Mouse (Mus musculus): Measurements from ENCODE around the gene Man1c1. TPM values are rescaled to one million over a fixed set of nuclear protein-coding genes. Genes with fewer than 3 reads are reported as not detected.

Gene Man1c1
- polyA plus RNA-seq, 1 experiment from 2014 or later = 2.6 TPM

DNA sequence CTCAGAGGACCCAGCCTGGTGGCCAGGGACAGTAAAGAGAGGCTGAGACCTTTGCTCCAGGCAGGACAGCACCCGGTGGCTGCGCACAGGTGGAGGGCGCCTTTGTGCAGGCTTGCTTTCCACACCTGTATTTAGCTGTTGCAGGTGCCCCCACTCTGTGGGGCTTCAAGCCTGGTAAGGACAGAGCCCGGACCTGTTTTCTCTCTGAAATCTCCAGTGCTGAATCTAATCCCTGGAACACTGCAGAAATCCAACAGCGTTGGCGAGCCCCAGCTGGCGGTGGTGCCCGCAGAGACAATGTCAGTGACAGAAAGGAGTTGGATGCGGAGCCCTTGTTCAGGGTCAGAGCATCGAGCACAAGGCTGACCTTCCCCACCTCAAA, 84.6 kb downstream of the Man1c1 start:
- WGBS = 91% methylated on average over 10 of the region's 10 CpGs
- no peak for DNase-seq (ENCODE audit: low spot score)
- no peak overlapping the region for H3K27ac ChIP-seq (replicated peaks; ENCODE audit: low read depth, low read length)
- no peaks in the 10 kb centered on the region for H3K27me3 ChIP-seq (ENCODE audit: control insufficient read depth, insufficient read depth, low read length)
- no peak for ATAC-seq (ENCODE audit: insufficient number of reproducible peaks, low FRiP score, low TSS enrichment, low read depth)
- H3K36me3 ChIP-seq (ENCODE audit: control insufficient read depth, insufficient read depth, low read length) = no peaks in the 10 kb centered on the region
- H3K4me2 ChIP-seq (ENCODE audit: low read depth, severe bottlenecking) = no peak overlapping the region
- H3K9ac ChIP-seq (ENCODE audit: low read length) = no peak overlapping the region
- H3K4me1 ChIP-seq (ENCODE audit: control insufficient read depth, insufficient read depth, low read length) = peaks cover 6% of the 10 kb centered on the region; the same call in 1 of the 2 replicates
- H3K9me3 ChIP-seq (ENCODE audit: control insufficient read depth, low read length) = no peaks in the 10 kb centered on the region
- H3K4me3 ChIP-seq (ENCODE audit: low read depth, low read length) = no peak overlapping the region

DNA sequence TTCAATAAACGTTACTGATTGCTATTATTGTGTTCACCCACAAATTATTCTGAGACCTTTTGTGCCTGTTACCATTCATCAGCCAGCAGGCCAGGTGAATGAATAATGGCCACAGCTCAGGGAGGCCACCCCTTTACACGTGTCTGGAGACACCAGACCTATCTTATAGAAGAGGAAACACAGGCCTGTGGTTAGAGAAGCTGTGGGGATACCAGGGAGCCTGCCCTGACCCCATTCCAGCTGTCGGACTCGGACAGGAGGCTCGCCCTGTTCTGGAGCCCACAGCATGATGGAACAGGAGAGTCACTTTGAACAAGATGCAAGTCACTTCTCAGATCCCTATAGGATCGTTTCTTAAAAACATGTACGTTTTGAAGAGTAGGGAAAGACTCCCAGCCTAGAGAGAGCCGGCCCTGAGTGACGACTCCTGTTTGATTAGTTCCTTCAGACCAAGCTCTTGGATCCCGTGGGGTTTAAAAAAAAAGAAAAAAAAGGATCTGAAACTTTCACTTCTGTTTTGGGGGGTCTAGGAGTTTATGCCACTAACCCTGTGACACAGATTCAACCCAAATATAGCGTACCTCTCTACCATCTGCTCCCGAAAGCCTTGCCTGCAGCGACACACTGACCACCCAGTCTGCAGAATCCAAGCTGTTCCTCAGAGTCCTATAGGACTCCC, 85.1 kb downstream of the Man1c1 start:
- 0 out of 2 replicates have a peak, but pooled peaks cover under 1% of the 10 kb centered on the region for H3K4me1 ChIP-seq (ENCODE audit: control insufficient read depth, insufficient read depth, low read length)
- H3K9ac ChIP-seq (ENCODE audit: low read length) = no peak overlapping the region
- H3K9me3 ChIP-seq (ENCODE audit: control insufficient read depth, low read length) = no peaks in the 10 kb centered on the region
- ATAC-seq (ENCODE audit: insufficient number of reproducible peaks, low FRiP score, low TSS enrichment, low read depth) (no peak), DNase-seq (ENCODE audit: low spot score) (no peak)
- 86% methylated on average over 13 of the region's 13 CpGs for WGBS
- H3K27me3 ChIP-seq (ENCODE audit: control insufficient read depth, insufficient read depth, low read length) = no peaks in the 10 kb centered on the region
- H3K27ac ChIP-seq (replicated peaks; ENCODE audit: low read depth, low read length) = no peak overlapping the region
- H3K4me2 ChIP-seq (ENCODE audit: low read depth, severe bottlenecking) = no peak overlapping the region
- no peak overlapping the region for H3K4me3 ChIP-seq (ENCODE audit: low read depth, low read length)
- H3K36me3 ChIP-seq (ENCODE audit: control insufficient read depth, insufficient read depth, low read length) = no peaks in the 10 kb centered on the region

DNA sequence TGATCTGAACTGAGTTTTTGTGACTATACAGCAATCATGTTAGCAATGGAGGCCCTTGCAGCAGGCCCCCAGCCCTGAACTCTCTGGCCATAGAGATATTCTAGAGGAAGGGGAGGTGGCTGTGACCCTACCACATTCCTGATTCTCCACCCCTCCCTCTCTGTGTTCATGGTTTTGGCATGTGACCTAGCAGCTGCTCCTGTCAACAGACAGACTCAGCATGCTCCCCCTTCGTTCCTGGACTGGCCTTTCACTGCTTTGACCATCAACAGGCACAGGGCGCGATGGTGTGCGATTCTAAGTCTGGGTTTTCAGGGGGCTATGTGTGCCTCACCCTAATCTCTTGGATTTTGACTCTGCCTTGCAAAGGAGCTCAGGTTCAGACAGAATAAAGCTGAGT, 86.3 kb downstream of the Man1c1 start:
- H3K4me1 ChIP-seq (ENCODE audit: control insufficient read depth, insufficient read depth, low read length) = no peaks in the 10 kb centered on the region
- no peak overlapping the region for H3K4me2 ChIP-seq (ENCODE audit: low read depth, severe bottlenecking)
- WGBS = 84% methylated on average over 4 of the region's 4 CpGs
- DNase-seq (ENCODE audit: low spot score) (no peak), ATAC-seq (ENCODE audit: insufficient number of reproducible peaks, low FRiP score, low TSS enrichment, low read depth) (no peak)
- H3K9me3 ChIP-seq (ENCODE audit: control insufficient read depth, low read length) = no peaks in the 10 kb centered on the region
- no peak overlapping the region for H3K27ac ChIP-seq (replicated peaks; ENCODE audit: low read depth, low read length)
- no peaks in the 10 kb centered on the region for H3K36me3 ChIP-seq (ENCODE audit: control insufficient read depth, insufficient read depth, low read length)
- no peak overlapping the region for H3K9ac ChIP-seq (ENCODE audit: low read length)
- no peak overlapping the region for H3K4me3 ChIP-seq (ENCODE audit: low read depth, low read length)
- H3K27me3 ChIP-seq (ENCODE audit: control insufficient read depth, insufficient read depth, low read length) = no peaks in the 10 kb centered on the region

DNA sequence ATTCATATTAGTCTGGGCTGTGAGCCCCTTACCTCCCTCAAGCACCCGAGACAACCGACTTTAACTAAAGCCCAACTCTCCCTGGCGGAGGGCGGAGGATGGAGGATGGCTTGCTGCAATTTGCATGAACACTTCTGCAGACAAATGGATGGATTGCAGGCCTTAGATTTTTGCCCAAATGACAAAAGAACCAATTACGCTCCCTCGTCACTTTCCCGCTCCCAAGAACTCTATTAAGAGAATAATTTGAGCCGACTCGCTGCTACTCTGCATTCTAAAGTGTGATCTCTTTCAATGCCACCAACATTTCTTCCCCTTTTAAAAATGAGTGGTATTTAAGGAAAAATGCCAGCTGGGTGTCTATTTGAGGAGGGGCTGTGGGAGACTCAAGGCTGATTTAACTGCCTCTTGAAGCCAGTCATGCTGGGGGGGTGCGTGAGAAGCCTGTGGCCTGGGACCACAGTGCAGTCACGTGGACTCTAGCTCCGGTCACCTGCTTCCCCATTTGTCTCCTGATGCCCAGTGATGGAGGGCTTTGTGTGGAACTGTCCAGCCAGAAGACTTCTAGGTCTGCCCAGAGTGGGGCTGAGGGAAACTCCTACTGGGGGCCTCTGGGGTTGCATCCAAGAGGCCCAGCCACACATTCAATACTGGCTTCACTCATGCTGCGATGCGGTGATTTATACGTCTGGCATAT, 88.0 kb downstream of the Man1c1 start:
- H3K9me3 ChIP-seq (ENCODE audit: control insufficient read depth, low read length) = no peaks in the 10 kb centered on the region
- H3K4me2 ChIP-seq (ENCODE audit: low read depth, severe bottlenecking) = no peak overlapping the region
- H3K4me1 ChIP-seq (ENCODE audit: control insufficient read depth, insufficient read depth, low read length) = peaks cover 3% of the 10 kb centered on the region
- no peak overlapping the region for H3K9ac ChIP-seq (ENCODE audit: low read length)
- H3K27ac ChIP-seq (replicated peaks; ENCODE audit: low read depth, low read length) = no peak overlapping the region
- no peaks in the 10 kb centered on the region for H3K27me3 ChIP-seq (ENCODE audit: control insufficient read depth, insufficient read depth, low read length)
- no peaks in the 10 kb centered on the region for H3K36me3 ChIP-seq (ENCODE audit: control insufficient read depth, insufficient read depth, low read length)
- DNase-seq (ENCODE audit: low spot score) = no peak
- 77% methylated on average over 15 of the region's 15 CpGs for WGBS
- no peak overlapping the region for H3K4me3 ChIP-seq (ENCODE audit: low read depth, low read length)
- no peak for ATAC-seq (ENCODE audit: insufficient number of reproducible peaks, low FRiP score, low TSS enrichment, low read depth)

DNA sequence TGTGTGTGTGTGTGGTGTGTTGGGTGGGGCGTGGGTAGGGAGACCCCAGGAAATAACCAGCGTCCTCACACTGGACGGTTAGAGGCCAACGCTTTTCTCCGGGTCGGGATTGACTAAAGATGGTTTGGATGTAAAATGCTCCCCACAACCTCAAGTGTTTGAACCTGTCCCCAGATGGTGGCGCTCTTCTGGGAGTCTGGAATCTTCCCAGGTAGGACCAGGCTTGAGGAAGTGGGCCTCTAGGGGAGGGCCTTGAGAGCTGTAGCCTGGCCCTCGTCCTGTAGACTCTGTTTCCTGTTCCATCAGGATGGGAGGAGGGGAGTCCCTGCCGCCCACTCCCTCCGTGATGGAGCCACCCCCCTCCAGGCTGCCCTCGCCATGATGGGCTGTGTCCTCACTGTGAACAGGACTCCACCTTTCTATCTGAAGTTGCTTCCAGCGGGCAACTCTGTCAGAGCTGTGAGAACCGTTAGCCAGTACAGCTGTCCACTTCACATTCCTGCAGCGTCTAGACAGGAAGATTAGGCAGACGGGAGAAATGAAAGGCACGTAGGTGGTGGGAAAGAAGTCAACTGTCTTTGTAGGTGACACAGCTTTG, 91.9 kb downstream of the Man1c1 start:
- no peak overlapping the region for H3K4me3 ChIP-seq (ENCODE audit: low read depth, low read length)
- H3K27me3 ChIP-seq (ENCODE audit: control insufficient read depth, insufficient read depth, low read length) = no peaks in the 10 kb centered on the region
- ATAC-seq (ENCODE audit: insufficient number of reproducible peaks, low FRiP score, low TSS enrichment, low read depth) = 0 out of 2 replicates have a peak, but pooled peaks have one; percentile 26
- H3K27ac ChIP-seq (replicated peaks; ENCODE audit: low read depth, low read length) = peak overlapping the region; percentile 61; the same call in 1 of the 2 replicates
- no peaks in the 10 kb centered on the region for H3K36me3 ChIP-seq (ENCODE audit: control insufficient read depth, insufficient read depth, low read length)
- no peaks in the 10 kb centered on the region for H3K9me3 ChIP-seq (ENCODE audit: control insufficient read depth, low read length)
- no peak overlapping the region for H3K9ac ChIP-seq (ENCODE audit: low read length)
- DNase-seq (ENCODE audit: low spot score) = peak; percentile 42
- 50% methylated on average over 16 of the region's 16 CpGs for WGBS
- no peak overlapping the region for H3K4me2 ChIP-seq (ENCODE audit: low read depth, severe bottlenecking)
- peaks cover 3% of the 10 kb centered on the region for H3K4me1 ChIP-seq (ENCODE audit: control insufficient read depth, insufficient read depth, low read length)

DNA sequence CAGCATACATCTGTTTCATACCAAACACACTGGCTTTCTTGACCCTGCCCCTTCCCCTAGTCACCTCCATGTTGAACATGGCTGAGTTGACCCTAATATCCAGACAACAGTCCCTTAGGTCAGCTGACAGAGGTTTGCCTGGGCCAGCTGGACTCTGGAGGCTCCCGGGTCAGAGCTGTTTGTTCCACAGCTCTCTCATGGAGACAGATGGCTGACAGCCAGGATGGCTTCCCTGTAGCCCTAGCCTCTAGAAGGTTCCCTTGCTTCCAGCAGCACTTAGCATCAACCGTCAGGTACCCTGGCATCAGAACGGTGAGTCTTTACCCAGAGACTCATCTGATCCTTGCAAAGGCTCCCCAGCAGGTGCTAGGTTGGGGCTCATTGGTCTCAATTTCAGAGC, 93.5 kb downstream of the Man1c1 start:
- ATAC-seq (ENCODE audit: insufficient number of reproducible peaks, low FRiP score, low TSS enrichment, low read depth) (no peak), DNase-seq (ENCODE audit: low spot score) (no peak)
- H3K27me3 ChIP-seq (ENCODE audit: control insufficient read depth, insufficient read depth, low read length) = no peaks in the 10 kb centered on the region
- H3K4me1 ChIP-seq (ENCODE audit: control insufficient read depth, insufficient read depth, low read length) = peaks cover 3% of the 10 kb centered on the region
- no peak overlapping the region for H3K9ac ChIP-seq (ENCODE audit: low read length)
- no peaks in the 10 kb centered on the region for H3K9me3 ChIP-seq (ENCODE audit: control insufficient read depth, low read length)
- WGBS = 88% methylated on average over 3 of the region's 3 CpGs
- no peak overlapping the region for H3K4me2 ChIP-seq (ENCODE audit: low read depth, severe bottlenecking)
- no peak overlapping the region for H3K4me3 ChIP-seq (ENCODE audit: low read depth, low read length)
- H3K27ac ChIP-seq (replicated peaks; ENCODE audit: low read depth, low read length) = no peak overlapping the region
- no peaks in the 10 kb centered on the region for H3K36me3 ChIP-seq (ENCODE audit: control insufficient read depth, insufficient read depth, low read length)

DNA sequence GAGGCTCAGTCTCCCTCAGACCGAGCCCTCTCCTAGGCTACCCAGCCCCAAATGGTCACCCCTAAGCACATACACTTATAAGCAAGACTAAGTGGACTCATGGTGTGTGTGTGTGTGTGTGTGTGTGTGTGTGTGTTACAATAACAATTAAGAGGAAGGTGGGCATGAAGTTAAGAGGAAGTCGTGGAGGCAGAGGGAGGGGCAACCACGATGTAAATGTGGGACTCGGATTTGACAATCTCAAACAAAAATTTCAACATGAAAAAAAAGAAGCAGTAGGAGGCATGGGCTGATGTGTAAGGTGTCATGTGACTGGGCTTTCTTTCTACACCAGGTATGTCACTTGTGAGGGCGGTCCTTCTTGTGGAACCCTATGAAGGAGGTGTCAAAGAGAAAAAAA, 96.4 kb downstream of the Man1c1 start:
- no peak overlapping the region for H3K9ac ChIP-seq (ENCODE audit: low read length)
- no peaks in the 10 kb centered on the region for H3K36me3 ChIP-seq (ENCODE audit: control insufficient read depth, insufficient read depth, low read length)
- H3K4me3 ChIP-seq (ENCODE audit: low read depth, low read length) = no peak overlapping the region
- no peak for ATAC-seq (ENCODE audit: insufficient number of reproducible peaks, low FRiP score, low TSS enrichment, low read depth)
- H3K27ac ChIP-seq (replicated peaks; ENCODE audit: low read depth, low read length) = no peak overlapping the region
- no peak for DNase-seq (ENCODE audit: low spot score)
- H3K4me1 ChIP-seq (ENCODE audit: control insufficient read depth, insufficient read depth, low read length) = peaks cover 6% of the 10 kb centered on the region
- no peaks in the 10 kb centered on the region for H3K9me3 ChIP-seq (ENCODE audit: control insufficient read depth, low read length)
- no peaks in the 10 kb centered on the region for H3K27me3 ChIP-seq (ENCODE audit: control insufficient read depth, insufficient read depth, low read length)
- 90% methylated on average over 5 of the region's 5 CpGs for WGBS
- H3K4me2 ChIP-seq (ENCODE audit: low read depth, severe bottlenecking) = no peak overlapping the region

DNA sequence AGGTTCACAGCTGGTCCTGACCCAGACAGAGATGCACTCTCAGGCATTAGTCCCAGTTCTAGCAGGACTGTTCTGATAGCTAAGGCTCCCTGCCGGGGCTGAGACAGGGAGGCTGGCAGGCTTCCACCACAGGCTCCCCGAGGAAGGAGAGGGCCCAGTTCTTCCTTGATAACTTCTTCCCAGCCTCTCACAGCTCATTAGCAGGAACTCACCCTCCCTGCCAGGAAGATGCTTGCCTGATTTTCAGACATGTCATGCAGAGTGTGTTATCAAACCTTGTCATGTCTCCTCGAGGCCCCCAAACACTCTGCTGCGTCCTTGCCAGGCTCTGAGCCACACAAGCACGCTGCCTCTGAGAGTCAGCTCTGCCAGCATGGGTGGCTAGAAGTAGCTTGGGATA, 98.0 kb downstream of the Man1c1 start:
- Histone ChIP-seq H3K36me3 (ENCODE audit: control insufficient read depth, insufficient read depth, low read length) (no peaks in the 10 kb centered on the region), H3K27ac (replicated peaks; ENCODE audit: low read depth, low read length) (no peak overlapping the region), H3K9ac (ENCODE audit: low read length) (no peak overlapping the region), H3K27me3 (ENCODE audit: control insufficient read depth, insufficient read depth, low read length) (no peaks in the 10 kb centered on the region), H3K4me1 (ENCODE audit: control insufficient read depth, insufficient read depth, low read length) (peaks cover 3% of the 10 kb centered on the region; the same call in 1 of the 2 replicates), H3K4me3 (ENCODE audit: low read depth, low read length) (no peak overlapping the region), H3K9me3 (ENCODE audit: control insufficient read depth, low read length) (no peaks in the 10 kb centered on the region), H3K4me2 (ENCODE audit: low read depth, severe bottlenecking) (no peak overlapping the region)
- ATAC-seq (ENCODE audit: insufficient number of reproducible peaks, low FRiP score, low TSS enrichment, low read depth) = no peak
- whole genome bisulfite sequencing = 65% methylated on average over 5 of the region's 5 CpGs
- DNase-seq (ENCODE audit: low spot score) = no peak

Data from limb, embryonic 11.5 days (tissue).